Mouse (Mus musculus) myocyte (in vitro differentiated cells): Measurements from ENCODE around the gene Ppp1r17. TPM values are rescaled to one million over a fixed set of nuclear protein-coding genes. Genes with fewer than 3 reads are reported as not detected.

ENCODE experiments used
- H3K27me3 ChIP-seq: one replicate; pipeline ENCODE4 v1.6.1; 2011; ENCODE audit not compliant: control insufficient read depth, insufficient read depth, insufficient read length
- H3K36me3 ChIP-seq: one replicate; pipeline ENCODE4 v1.6.1; 2011; ENCODE audit not compliant: control insufficient read depth, insufficient read depth
- H3K4me2 ChIP-seq: one replicate; pipeline ENCODE4 v1.6.1; 2011; ENCODE audit warnings: low read depth, control low read depth
- H3K4me3 ChIP-seq: one replicate; pipeline ENCODE4 v1.5.1; 2011; ENCODE audit warnings: mild to moderate bottlenecking, control low read depth, moderate library complexity
- H3K79me2 ChIP-seq: one replicate; pipeline ENCODE4 v1.6.1; 2011; ENCODE audit not compliant: control insufficient read depth, insufficient read depth
- H3ac ChIP-seq: one replicate; pipeline ENCODE4 v1.6.1; 2011; ENCODE audit not compliant: control insufficient read depth, insufficient read length
- CEBPB ChIP-seq: IDR thresholded peaks from 2 replicates; pipeline ENCODE4 v1.6.1; 2011; ENCODE audit warnings: mild to moderate bottlenecking, moderate library complexity; ENCODE audit not compliant: poor library complexity, insufficient read depth, severe bottlenecking
- E2F4 ChIP-seq: IDR thresholded peaks from one replicate; pipeline ENCODE4 v1.6.1; 2011; ENCODE audit warnings: mild to moderate bottlenecking, control low read depth, moderate library complexity; ENCODE audit not compliant: insufficient read depth
- MAX ChIP-seq: IDR thresholded peaks from one replicate; pipeline ENCODE4 v1.6.1; 2011; ENCODE audit warnings: low read depth, mild to moderate bottlenecking, control low read depth
- MYOD1 ChIP-seq, 3 experiments: IDR thresholded peaks; one replicate each; pipeline ENCODE4 v1.6.1; 2011; ENCODE audit warnings: control low read depth in 2 of 3, low read depth in 2 of 3, mild to moderate bottlenecking in 2 of 3, moderate library complexity in 1 of 3; ENCODE audit not compliant: insufficient read length in 2 of 3, control insufficient read depth in 1 of 3
- MYOG ChIP-seq, 3 experiments: IDR thresholded peaks; one replicate each; pipeline ENCODE4 v1.6.1; 2011; ENCODE audit warnings: control low read depth in 2 of 3, low read depth in 2 of 3, mild to moderate bottlenecking in 2 of 3; ENCODE audit not compliant: insufficient read length in 2 of 3, control insufficient read depth in 1 of 3, insufficient read depth in 1 of 3
- POLR2A ChIP-seq: IDR thresholded peaks from one replicate; pipeline ENCODE4 v1.6.1; 2011; ENCODE audit warnings: low read depth, mild to moderate bottlenecking, control low read depth, moderate library complexity; ENCODE audit not compliant: insufficient read length
- POLR2AphosphoS2 ChIP-seq: IDR thresholded peaks from one replicate; pipeline ENCODE4 v1.6.1; 2011; ENCODE audit warnings: low read depth, control low read depth; ENCODE audit not compliant: insufficient read length
- REST ChIP-seq: IDR thresholded peaks from one replicate; pipeline ENCODE4 v1.6.1; 2011; ENCODE audit warnings: mild to moderate bottlenecking, control low read depth, moderate library complexity; ENCODE audit not compliant: insufficient read depth, insufficient read length
- SRF ChIP-seq: IDR thresholded peaks from one replicate; pipeline ENCODE4 v1.6.1; 2011; ENCODE audit warnings: low read depth; ENCODE audit not compliant: control insufficient read depth, insufficient read length
- TCF12 ChIP-seq: IDR thresholded peaks from one replicate; pipeline ENCODE4 v1.6.1; 2011; ENCODE audit warnings: mild to moderate bottlenecking, control low read depth; ENCODE audit not compliant: poor library complexity, insufficient read depth, severe bottlenecking
- TCF3 ChIP-seq: IDR thresholded peaks from one replicate; pipeline ENCODE4 v1.6.1; 2011; ENCODE audit warnings: low read depth, control low read depth; ENCODE audit not compliant: insufficient read length
- USF1 ChIP-seq: IDR thresholded peaks from one replicate; pipeline ENCODE4 v1.6.1; 2011; ENCODE audit warnings: low read depth, mild to moderate bottlenecking, control low read depth, moderate library complexity
- polyA plus RNA-seq: library from polyadenylated mRNA; unstranded; fragments of >200 nt; fragmentation: generic; extraction: Trizol; gene quantifications from one replicate; pipeline ENCODE4 v1.2.1, GENCODE M21; 2012; ENCODE audit warnings: missing spikeins

Gene Ppp1r17
- polyA plus RNA-seq, 1 experiment, result not detected

DNA sequence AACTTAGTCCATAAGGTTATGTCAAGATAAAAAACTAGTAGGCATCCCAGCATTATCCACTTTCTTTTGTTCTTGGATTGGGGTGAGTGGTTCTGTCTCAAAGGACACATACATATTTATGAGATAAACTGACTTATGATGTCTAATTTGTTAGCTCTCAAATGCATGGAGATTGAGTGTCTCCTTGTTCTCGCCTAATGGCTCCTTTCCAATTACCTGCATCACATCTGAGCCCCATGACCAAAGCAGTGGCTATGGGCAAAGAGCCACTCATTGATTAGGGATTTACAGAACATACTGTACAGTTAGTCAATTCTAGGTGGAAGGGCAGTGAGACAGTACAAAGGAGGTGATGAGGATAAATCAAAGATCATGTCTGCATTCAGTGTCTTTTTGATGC lies 27.4 kb downstream of the Ppp1r17 start:
- Histone ChIP-seq H3K79me2 (no peaks in the 10 kb centered on the region), H3K27me3 (no peaks in the 10 kb centered on the region), H3K36me3 (no peaks in the 10 kb centered on the region), H3ac (no peak overlapping the region), H3K4me3 (no peak overlapping the region), H3K4me2 (no peak overlapping the region)
- TF ChIP-seq POLR2A (no peak), USF1 (no peak), MYOD1 (IDR thresholded peaks at IDR 0.05; ENCODE audit: control insufficient read depth in 1 of 3, insufficient read length in 2 of 3, low read depth in 2 of 3) (no peak), POLR2AphosphoS2 (no peak), E2F4 (no peak), SRF (no peak), REST (no peak), CEBPB (no peak), TCF12 (no peak), MYOG (IDR thresholded peaks at IDR 0.05; ENCODE audit: control insufficient read depth in 1 of 3, insufficient read depth in 1 of 3, insufficient read length in 2 of 3, low read depth in 2 of 3) (no peak)

DNA sequence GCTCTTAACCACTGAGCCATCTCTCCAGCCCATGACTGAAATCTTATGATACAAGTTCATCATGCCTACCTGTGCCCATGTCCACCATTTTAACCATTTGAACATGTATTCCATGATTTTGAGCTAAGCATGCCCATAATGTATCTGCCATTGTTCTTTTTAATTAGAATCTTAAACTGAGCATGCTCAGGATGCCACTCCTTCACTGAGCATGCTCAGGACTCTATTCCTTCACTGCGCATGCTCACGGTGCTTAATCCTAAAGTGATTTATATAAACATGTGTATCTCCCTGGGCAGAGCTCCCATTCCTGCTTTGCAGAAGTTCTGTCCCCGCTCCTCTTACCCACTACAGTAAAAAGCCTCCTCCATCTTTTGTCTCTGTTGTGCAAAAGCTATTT lies 31.3 kb downstream of the Ppp1r17 start:
- TF ChIP-seq USF1, result no peak
- TF ChIP-seq POLR2AphosphoS2, result no peak
- TF ChIP-seq SRF, result no peak
- no peak for TF ChIP-seq MYOG (IDR thresholded peaks at IDR 0.05; ENCODE audit: control insufficient read depth in 1 of 3, insufficient read depth in 1 of 3, insufficient read length in 2 of 3, low read depth in 2 of 3)
- no peak overlapping the region for H3ac ChIP-seq
- no peaks in the 10 kb centered on the region for H3K27me3 ChIP-seq
- no peak overlapping the region for H3K4me3 ChIP-seq
- H3K36me3 ChIP-seq, result no peaks in the 10 kb centered on the region
- no peaks in the 10 kb centered on the region for H3K79me2 ChIP-seq
- no peak overlapping the region for H3K4me2 ChIP-seq

DNA sequence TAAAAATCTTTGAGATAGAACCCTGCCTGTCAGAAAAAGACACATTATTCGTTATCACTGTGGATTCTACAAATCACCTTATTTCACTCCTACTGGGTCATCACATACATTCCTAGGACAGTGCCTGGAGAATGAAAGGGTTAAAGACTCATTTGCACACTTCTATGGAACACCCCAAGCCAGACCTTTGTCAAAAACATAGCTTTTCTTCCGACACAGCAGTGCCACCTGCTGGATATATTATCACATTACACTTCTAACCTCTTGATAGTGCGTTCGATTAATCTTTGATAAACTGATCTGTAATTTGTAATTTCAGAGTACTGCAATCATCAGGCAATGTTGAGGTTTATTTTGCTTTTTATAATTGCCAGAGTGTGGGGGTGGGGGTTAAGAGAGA lies 31.8 kb downstream of the Ppp1r17 start:
- Histone ChIP-seq H3K4me3 (no peak overlapping the region), H3ac (no peak overlapping the region), H3K27me3 (no peaks in the 10 kb centered on the region), H3K36me3 (no peaks in the 10 kb centered on the region), H3K79me2 (no peaks in the 10 kb centered on the region), H3K4me2 (no peak overlapping the region)
- no peak for TF ChIP-seq TCF12

DNA sequence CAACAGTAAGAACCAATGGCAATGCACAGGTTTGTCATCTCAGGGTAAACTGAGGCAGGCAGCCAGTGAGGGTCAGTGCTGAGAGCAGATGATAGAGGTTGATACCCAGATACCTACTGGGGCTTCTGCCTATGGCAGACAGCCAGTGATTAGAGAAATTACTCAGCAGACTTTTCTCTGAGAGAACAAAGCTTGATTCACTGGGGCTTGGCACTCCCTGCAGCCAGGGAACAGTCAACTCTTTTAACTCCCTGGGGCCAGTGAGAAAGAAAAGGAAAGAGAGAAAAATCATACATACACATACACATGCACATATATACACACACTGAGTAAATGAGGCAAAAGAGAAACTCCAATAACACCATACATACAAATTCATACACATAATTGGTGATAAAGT lies 46.4 kb downstream of the Ppp1r17 start:
- no peak overlapping the region for H3K4me3 ChIP-seq
- no peak overlapping the region for H3K4me2 ChIP-seq
- TF ChIP-seq E2F4, result no peak
- TF ChIP-seq POLR2A, result no peak
- H3ac ChIP-seq, result no peak overlapping the region
- no peaks in the 10 kb centered on the region for H3K79me2 ChIP-seq
- no peaks in the 10 kb centered on the region for H3K27me3 ChIP-seq
- no peaks in the 10 kb centered on the region for H3K36me3 ChIP-seq

DNA sequence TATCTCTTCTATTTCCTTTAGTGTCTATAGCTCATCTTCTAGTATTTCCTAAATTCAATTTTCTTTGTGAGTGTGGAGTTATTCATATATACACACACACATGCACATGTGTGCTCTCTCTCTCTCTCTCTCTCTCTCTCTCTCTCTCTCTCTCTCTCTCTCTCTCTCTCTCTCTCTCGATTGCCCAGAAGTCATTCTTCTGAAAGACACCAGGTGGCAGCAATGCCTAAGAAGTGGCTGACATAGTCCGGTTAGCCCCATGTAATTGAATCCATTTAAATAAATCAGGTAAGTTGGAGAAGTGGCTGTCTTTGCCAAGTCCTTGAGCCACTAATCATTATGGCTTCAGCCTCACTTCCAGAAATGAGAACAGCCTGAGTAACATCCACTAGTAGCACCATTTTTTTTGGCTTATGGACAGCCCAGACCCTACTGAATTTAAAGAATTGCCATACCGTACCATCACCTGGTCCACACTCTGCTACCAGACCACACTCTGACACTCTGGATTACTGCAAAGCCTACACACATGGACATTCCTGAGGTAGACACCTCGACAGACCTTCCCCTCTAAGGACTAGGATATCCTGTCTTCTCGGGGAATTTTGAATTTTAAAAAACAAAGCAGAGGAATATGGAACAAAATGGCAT lies 49.5 kb downstream of the Ppp1r17 start:
- H3K79me2 ChIP-seq, result no peaks in the 10 kb centered on the region
- no peak for TF ChIP-seq MYOG (IDR thresholded peaks at IDR 0.05; ENCODE audit: control insufficient read depth in 1 of 3, insufficient read depth in 1 of 3, insufficient read length in 2 of 3, low read depth in 2 of 3)
- no peak for TF ChIP-seq MAX
- TF ChIP-seq E2F4, result no peak
- no peak for TF ChIP-seq POLR2A
- no peak for TF ChIP-seq USF1
- no peak for TF ChIP-seq TCF12
- no peak for TF ChIP-seq POLR2AphosphoS2
- TF ChIP-seq CEBPB, result no peak
- TF ChIP-seq TCF3, result no peak
- TF ChIP-seq REST, result no peak

DNA sequence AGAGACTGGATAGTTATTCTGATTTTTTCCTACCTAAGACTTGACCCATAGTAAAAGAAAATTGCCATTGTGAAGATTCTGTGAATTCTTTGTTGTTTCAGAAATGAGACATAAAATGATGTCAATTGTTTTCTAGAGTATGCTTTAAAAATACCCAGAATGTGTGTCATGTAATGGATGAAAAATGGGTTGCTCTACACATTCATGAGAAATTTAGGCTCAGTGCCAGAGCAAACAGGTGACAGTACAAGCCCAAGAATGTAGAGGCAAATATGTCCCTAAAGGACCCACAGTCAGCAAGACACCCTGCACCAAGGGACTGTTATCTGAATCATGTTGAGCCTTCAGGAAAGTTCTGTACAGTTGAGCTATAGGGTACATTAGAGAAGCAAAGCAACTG lies 51.2 kb downstream of the Ppp1r17 start:
- Histone ChIP-seq H3K27me3 (no peaks in the 10 kb centered on the region), H3K79me2 (no peaks in the 10 kb centered on the region), H3K4me2 (no peak overlapping the region), H3ac (no peak overlapping the region), H3K36me3 (no peaks in the 10 kb centered on the region), H3K4me3 (no peak overlapping the region)
- TF ChIP-seq MYOD1 (IDR thresholded peaks at IDR 0.05; ENCODE audit: control insufficient read depth in 1 of 3, insufficient read length in 2 of 3, low read depth in 2 of 3), result no peak
- TF ChIP-seq REST, result no peak

More for the DNA sequence above, 49.5 kb downstream of the Ppp1r17 start:
- Histone ChIP-seq H3K4me2 (no peak overlapping the region), H3K36me3 (no peaks in the 10 kb centered on the region), H3K4me3 (no peak overlapping the region), H3ac (no peak overlapping the region), H3K27me3 (no peaks in the 10 kb centered on the region)
